Mouse (Mus musculus) liver, postnatal 0 days (tissue): ENCODE data around the gene Spp1. TPM values are rescaled to one million over a fixed set of nuclear protein-coding genes. Genes with fewer than 3 reads are reported as not detected.

Experiments used
- ATAC-seq: fragments of 200-750 bp; cut with Nextera tagmentation; 2 replicates; pipeline ENCODE4 v1.8.0; 2017; ENCODE audit warnings: mild to moderate bottlenecking, moderate library complexity
- DNase-seq: peaks from one replicate; pipeline ENCODE4 v3.0.0-alpha.2; 2016
- H3K27ac ChIP-seq: fragments of 300-500 bp; sonication (generic); 2 replicates; pipeline ENCODE4 v1.5.1; 2014; ENCODE audit warnings: antibody characterized with exemption, moderate library complexity, mild to moderate bottlenecking, low read depth
- H3K27me3 ChIP-seq: fragments of 300-500 bp; sonication (generic); 2 replicates; pipeline ENCODE4 v1.6.1; 2014; ENCODE audit warnings: low read length, control low read depth, mixed read lengths; ENCODE audit not compliant: insufficient read depth
- H3K36me3 ChIP-seq: fragments of 300-500 bp; sonication (generic); replicated peaks from 2 replicates; pipeline ENCODE4 v1.6.1; 2014; ENCODE audit warnings: mild to moderate bottlenecking, control low read depth, low read length, moderate library complexity, mixed read lengths; ENCODE audit not compliant: insufficient read depth
- H3K4me1 ChIP-seq: fragments of 300-500 bp; sonication (generic); 2 replicates; pipeline ENCODE4 v1.6.1; 2014; ENCODE audit warnings: antibody characterized with exemption, mild to moderate bottlenecking, control low read depth; ENCODE audit not compliant: insufficient read depth
- H3K4me2 ChIP-seq: fragments of 300-500 bp; sonication (generic); 2 replicates; pipeline ENCODE4 v1.6.1; 2014; ENCODE audit warnings: low read depth, mild to moderate bottlenecking, low read length, moderate library complexity, mixed read lengths
- H3K4me3 ChIP-seq: fragments of 300-500 bp; sonication (generic); 2 replicates; pipeline ENCODE4 v1.5.1; 2014; ENCODE audit warnings: low read depth, low read length
- H3K9ac ChIP-seq: fragments of 300-500 bp; sonication (generic); replicated peaks from 2 replicates; pipeline ENCODE4 v1.6.1; 2014; ENCODE audit warnings: mild to moderate bottlenecking, moderate library complexity
- H3K9me3 ChIP-seq: fragments of 300-500 bp; sonication (generic); 2 replicates; pipeline ENCODE4 v1.6.1; 2016; ENCODE audit warnings: mild to moderate bottlenecking, control low read depth, low read length, mixed read lengths
- CTCF ChIP-seq: sonication (generic); IDR thresholded peaks from 2 replicates; pipeline ENCODE4 v1.5.1; 2016; ENCODE audit warnings: antibody characterized with exemption, low read depth
- EP300 ChIP-seq: IDR thresholded peaks from 2 replicates; pipeline ENCODE4 v1.6.1; 2016; ENCODE audit warnings: antibody characterized with exemption, low read depth, mild to moderate bottlenecking
- WGBS: fragments of 180-500 bp; shearing (Covaris S2); extraction: QIAGEN DNeasy Blood & Tissue Kit; methylation state at CpG from one replicate; pipeline ENCODE4 v1.1.7; 2014; ENCODE audit not compliant: insufficient replicate concordance; 5-methylcytosine and 5-hydroxymethylcytosine counted together
- polyA plus RNA-seq: library from polyadenylated mRNA; unstranded; fragments of >200 nt; fragmentation: Nextera tagmentation; extraction: Ambion mirVana; gene quantifications from 2 replicates; pipeline ENCODE4 v1.2.1, GENCODE M21; 2015

The Spp1 gene
- polyA plus RNA-seq, 1 experiment from 2014 or later, result 103 TPM

GRCm38 (mm10) chr5:104423861-104424260 lies 11.1 kb upstream of the Spp1 start:
- Histone ChIP-seq H3K9me3 (no peaks in the 10 kb centered on the region), H3K27ac (no peak overlapping the region), H3K4me3 (no peak overlapping the region), H3K27me3 (no peaks in the 10 kb centered on the region), H3K4me2 (no peak overlapping the region), H3K36me3 (no peaks in the 10 kb centered on the region), H3K4me1 (no peaks in the 10 kb centered on the region), H3K9ac (no peak overlapping the region)
- ATAC-seq (no peak), DNase-seq (no peak)
- 77% methylated on average over 3 of the region's 3 CpGs for WGBS
- TF ChIP-seq CTCF (no peak), EP300 (no peak)

- 0 out of 2 replicates have a peak overlapping the region, but pooled peaks have one; percentile 3 for H3K4me2 ChIP-seq
- TF ChIP-seq EP300 (no peak), CTCF (no peak)
- no peak for ATAC-seq
- H3K27ac ChIP-seq, result no peak overlapping the region
- 33% methylated on average over 8 of the region's 8 CpGs for WGBS
- H3K9ac ChIP-seq, result no peak overlapping the region
- H3K27me3 ChIP-seq, result no peaks in the 10 kb centered on the region
- no peaks in the 10 kb centered on the region for H3K36me3 ChIP-seq
- no peak for DNase-seq
- no peaks in the 10 kb centered on the region for H3K9me3 ChIP-seq
- H3K4me1 ChIP-seq, result no peaks in the 10 kb centered on the region
- H3K4me3 ChIP-seq, result no peak overlapping the region
Observed at GRCm38 (mm10) chr5:104425949-104426348, 9.0 kb upstream of the Spp1 start.

- H3K27me3 ChIP-seq, result no peaks in the 10 kb centered on the region
- H3K4me2 ChIP-seq, result no peak overlapping the region
- no peaks in the 10 kb centered on the region for H3K36me3 ChIP-seq
- no peak overlapping the region for H3K4me3 ChIP-seq
- no peak overlapping the region for H3K9ac ChIP-seq
- no peak for ATAC-seq
- H3K9me3 ChIP-seq, result no peaks in the 10 kb centered on the region
- no peaks in the 10 kb centered on the region for H3K4me1 ChIP-seq
- no peak for DNase-seq
- no peak for TF ChIP-seq EP300
- peak; percentile 47 for TF ChIP-seq CTCF
- 33% methylated on average over 12 of the region's 12 CpGs for WGBS
- no peak overlapping the region for H3K27ac ChIP-seq
Observed at GRCm38 (mm10) chr5:104432886-104433285, 2.0 kb upstream of the Spp1 start.

GRCm38 (mm10) chr5:104433968-104434565 lies 851 bp upstream of the Spp1 start:
- Histone ChIP-seq H3K4me3 (no peak overlapping the region), H3K36me3 (no peaks in the 10 kb centered on the region), H3K9ac (no peak overlapping the region), H3K27ac (no peak overlapping the region), H3K27me3 (no peaks in the 10 kb centered on the region), H3K4me2 (no peak overlapping the region), H3K4me1 (no peaks in the 10 kb centered on the region), H3K9me3 (no peaks in the 10 kb centered on the region)
- TF ChIP-seq CTCF (no peak), EP300 (no peak)
- ATAC-seq (no peak), DNase-seq (no peak)
- 36% methylated on average over 6 of the region's 6 CpGs for WGBS

- no peaks in the 10 kb centered on the region for H3K27me3 ChIP-seq
- WGBS, result 75% methylated on average over 7 of the region's 7 CpGs
- TF ChIP-seq CTCF, result no peak
- no peak for TF ChIP-seq EP300
- ATAC-seq, result no peak
- H3K36me3 ChIP-seq, result no peaks in the 10 kb centered on the region
- H3K4me3 ChIP-seq, result no peak overlapping the region
- H3K9ac ChIP-seq, result no peak overlapping the region
- no peak overlapping the region for H3K27ac ChIP-seq
- no peaks in the 10 kb centered on the region for H3K9me3 ChIP-seq
- no peak for DNase-seq
- H3K4me1 ChIP-seq, result no peaks in the 10 kb centered on the region
- no peak overlapping the region for H3K4me2 ChIP-seq
Observed at GRCm38 (mm10) chr5:104436406-104437076, 1.6 kb downstream of the Spp1 start.

GRCm38 (mm10) chr5:104442396-104442795 lies 7.5 kb downstream of the Spp1 start:
- Histone ChIP-seq H3K27ac (no peak overlapping the region), H3K4me3 (no peak overlapping the region), H3K9ac (no peak overlapping the region), H3K4me2 (no peak overlapping the region), H3K4me1 (no peaks in the 10 kb centered on the region), H3K9me3 (no peaks in the 10 kb centered on the region), H3K27me3 (no peaks in the 10 kb centered on the region), H3K36me3 (no peaks in the 10 kb centered on the region)
- DNase-seq, result no peak
- WGBS, result 63% methylated on average over 6 of the region's 6 CpGs
- no peak for TF ChIP-seq CTCF
- no peak for TF ChIP-seq EP300
- no peak for ATAC-seq
